Mouse (Mus musculus): ENCODE data around the gene Smurf1. TPM values are rescaled to one million over a fixed set of nuclear protein-coding genes. Genes with fewer than 3 reads are reported as not detected.

The Smurf1 gene
- polyA plus RNA-seq, 1 experiment from 2014 or later: 29.7 TPM

- ATAC-seq (replicated peaks): no peak
- Histone ChIP-seq H3K9ac (replicated peaks) (no peak overlapping the region), H3K4me1 (peaks cover 3% of the 10 kb centered on the region; the same call in 1 of the 2 replicates), H3K36me3 (no peaks in the 10 kb centered on the region), H3K27me3 (no peaks in the 10 kb centered on the region), H3K4me3 (no peak overlapping the region), H3K4me2 (replicated peaks) (no peak overlapping the region), H3K9me3 (no peaks in the 10 kb centered on the region), H3K27ac (replicated peaks) (no peak overlapping the region)
- 58% methylated on average over 11 of the region's 11 CpGs for WGBS
Observed at GRCm38 (mm10) chr5:144928856-144929713, 36.6 kb downstream of the Smurf1 start.

DNA sequence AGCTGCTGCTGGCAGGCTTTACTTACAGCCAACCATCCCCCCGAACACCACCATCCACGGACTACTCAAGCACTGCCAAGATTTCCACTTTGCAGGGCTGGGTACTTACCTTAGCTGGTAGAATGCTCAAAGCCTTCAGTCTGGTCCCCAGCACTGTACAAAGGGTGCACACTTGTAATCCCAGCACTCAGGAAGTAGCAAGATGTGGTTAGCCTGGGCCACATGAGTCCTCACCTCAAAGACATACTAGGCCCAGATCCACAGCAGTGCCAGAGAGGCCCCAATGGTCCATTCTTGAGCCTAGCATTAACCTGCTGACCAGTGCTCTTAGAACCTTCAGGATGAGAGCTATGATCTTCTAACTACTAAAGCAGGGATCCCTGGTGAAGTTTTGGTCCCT lies 39.4 kb downstream of the Smurf1 start:
- no peaks in the 10 kb centered on the region for H3K9me3 ChIP-seq
- H3K36me3 ChIP-seq: no peaks in the 10 kb centered on the region
- no peak for ATAC-seq (replicated peaks)
- 83% methylated on average over 2 of the region's 2 CpGs for WGBS
- no peaks in the 10 kb centered on the region for H3K27me3 ChIP-seq
- H3K9ac ChIP-seq (replicated peaks): no peak overlapping the region
- H3K4me3 ChIP-seq: no peak overlapping the region
- H3K27ac ChIP-seq (replicated peaks): no peak overlapping the region
- H3K4me2 ChIP-seq (replicated peaks): no peak overlapping the region
- H3K4me1 ChIP-seq: peaks cover 15% of the 10 kb centered on the region

GRCm38 (mm10) chr5:144923351-144923750 lies 42.3 kb downstream of the Smurf1 start:
- ATAC-seq (replicated peaks): no peak
- no peak overlapping the region for H3K9ac ChIP-seq (replicated peaks)

DNA sequence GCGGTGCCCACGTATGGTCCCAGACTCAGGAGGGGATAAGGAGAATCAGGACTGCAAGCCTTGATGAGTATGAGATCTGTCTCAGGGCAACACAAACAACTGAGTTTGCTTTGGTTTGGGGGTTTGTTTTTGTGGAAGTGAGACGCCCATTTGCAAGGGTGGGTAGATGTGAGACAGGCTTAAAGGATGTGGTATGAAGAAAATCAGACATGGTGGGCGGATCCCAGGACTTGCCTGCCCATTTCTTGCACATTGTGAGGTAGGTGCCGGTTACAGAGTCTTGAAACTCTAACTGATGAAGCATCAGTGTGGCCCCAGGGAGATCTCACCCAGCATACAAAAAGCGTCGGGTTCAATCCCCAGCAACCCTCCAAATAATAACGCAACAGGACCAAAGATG lies 45.9 kb downstream of the Smurf1 start:
- Histone ChIP-seq H3K36me3 (no peaks in the 10 kb centered on the region), H3K9me3 (no peaks in the 10 kb centered on the region), H3K4me1 (peaks cover 23% of the 10 kb centered on the region), H3K9ac (replicated peaks) (no peak overlapping the region), H3K27ac (replicated peaks) (no peak overlapping the region), H3K27me3 (no peaks in the 10 kb centered on the region), H3K4me3 (no peak overlapping the region), H3K4me2 (replicated peaks) (no peak overlapping the region)
- 92% methylated on average over 8 of the region's 8 CpGs for WGBS
- no peak for ATAC-seq (replicated peaks)

More at GRCm38 (mm10) chr5:144923351-144923750, 42.3 kb downstream of the Smurf1 start:
- no peak overlapping the region for H3K4me3 ChIP-seq
- no peak overlapping the region for H3K27ac ChIP-seq (replicated peaks)
- 38% methylated on average over 6 of the region's 6 CpGs for WGBS
- H3K4me2 ChIP-seq (replicated peaks): no peak overlapping the region
- H3K9me3 ChIP-seq: no peaks in the 10 kb centered on the region
- no peaks in the 10 kb centered on the region for H3K27me3 ChIP-seq
- H3K36me3 ChIP-seq: no peaks in the 10 kb centered on the region
- peaks cover 21% of the 10 kb centered on the region for H3K4me1 ChIP-seq

- Histone ChIP-seq H3K4me2 (replicated peaks) (no peak overlapping the region), H3K9me3 (no peaks in the 10 kb centered on the region), H3K27ac (replicated peaks) (no peak overlapping the region), H3K4me3 (no peak overlapping the region), H3K4me1 (peaks cover 29% of the 10 kb centered on the region), H3K27me3 (no peaks in the 10 kb centered on the region), H3K36me3 (no peaks in the 10 kb centered on the region), H3K9ac (replicated peaks) (no peak overlapping the region)
- ATAC-seq (replicated peaks): 0 out of 2 replicates have a peak, but pooled peaks have one; percentile 35
- 49% methylated on average over 9 of the region's 9 CpGs for WGBS
Observed at GRCm38 (mm10) chr5:144919194-144919593, 46.5 kb downstream of the Smurf1 start.

GRCm38 (mm10) chr5:144918204-144918603 lies 47.4 kb downstream of the Smurf1 start:
- ATAC-seq (replicated peaks): no peak
- no peaks in the 10 kb centered on the region for H3K27me3 ChIP-seq
- H3K4me2 ChIP-seq (replicated peaks): no peak overlapping the region
- H3K4me3 ChIP-seq: no peak overlapping the region
- no peak overlapping the region for H3K27ac ChIP-seq (replicated peaks)
- H3K9ac ChIP-seq (replicated peaks): no peak overlapping the region
- 81% methylated on average over 8 of the region's 8 CpGs for WGBS
- H3K36me3 ChIP-seq: no peaks in the 10 kb centered on the region
- H3K9me3 ChIP-seq: no peaks in the 10 kb centered on the region
- H3K4me1 ChIP-seq: peaks cover 29% of the 10 kb centered on the region

DNA sequence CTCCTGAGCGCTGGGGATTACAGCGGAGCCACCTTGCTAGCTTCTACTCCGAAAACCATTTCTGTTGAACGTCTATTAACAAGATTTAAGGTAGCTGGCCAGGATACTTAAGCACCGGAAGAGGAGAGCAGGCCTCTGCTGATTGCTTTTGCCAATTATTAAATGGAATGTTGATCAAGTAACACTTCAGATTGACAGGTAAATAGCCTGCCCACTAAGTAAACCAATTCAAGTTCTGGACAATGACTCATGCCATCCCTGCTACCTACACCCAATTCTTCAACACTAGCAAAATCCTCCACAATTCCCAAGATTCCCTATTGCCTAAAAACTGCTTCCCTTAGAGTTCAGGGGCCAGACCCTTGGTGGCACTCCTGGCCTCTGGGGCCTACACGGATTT lies 48.5 kb downstream of the Smurf1 start:
- H3K9ac ChIP-seq (replicated peaks): no peak overlapping the region
- H3K4me2 ChIP-seq (replicated peaks): no peak overlapping the region
- H3K27me3 ChIP-seq: no peaks in the 10 kb centered on the region
- H3K36me3 ChIP-seq: no peaks in the 10 kb centered on the region
- H3K4me3 ChIP-seq: no peak overlapping the region
- ATAC-seq (replicated peaks): no peak
- peaks cover 24% of the 10 kb centered on the region for H3K4me1 ChIP-seq
- WGBS: 91% methylated on average over 6 of the region's 6 CpGs
- H3K27ac ChIP-seq (replicated peaks): no peak overlapping the region
- H3K9me3 ChIP-seq: no peaks in the 10 kb centered on the region

DNA sequence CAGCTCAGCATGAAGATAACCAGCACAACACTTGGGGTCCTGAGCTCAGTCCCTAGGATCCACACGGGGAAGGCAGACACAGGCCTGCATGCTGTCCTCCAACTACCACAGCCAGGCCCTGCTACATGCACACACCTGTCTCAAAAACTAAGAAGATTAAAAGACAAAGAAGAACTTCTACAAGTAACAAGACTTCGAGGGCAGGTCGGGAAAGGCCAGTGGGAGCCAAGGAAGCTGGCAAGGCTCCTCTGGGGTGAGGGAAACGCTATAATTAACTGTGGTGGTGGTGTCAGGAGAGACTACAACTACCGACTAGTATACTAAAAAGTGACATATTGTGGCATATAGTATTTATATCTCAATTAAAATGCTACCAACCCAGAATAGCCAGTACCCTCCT lies 49.8 kb downstream of the Smurf1 start:
- no peak for ATAC-seq (replicated peaks)
- WGBS: 79% methylated on average over 5 of the region's 5 CpGs
- Histone ChIP-seq H3K4me1 (peaks cover 29% of the 10 kb centered on the region), H3K36me3 (no peaks in the 10 kb centered on the region), H3K9me3 (no peaks in the 10 kb centered on the region), H3K27ac (replicated peaks) (no peak overlapping the region), H3K4me2 (replicated peaks) (no peak overlapping the region), H3K4me3 (no peak overlapping the region), H3K9ac (replicated peaks) (no peak overlapping the region), H3K27me3 (no peaks in the 10 kb centered on the region)

GRCm38 (mm10) chr5:144914433-144914906 lies 51.2 kb downstream of the Smurf1 start:
- Histone ChIP-seq H3K4me1 (peaks cover 33% of the 10 kb centered on the region), H3K36me3 (no peaks in the 10 kb centered on the region), H3K27ac (replicated peaks) (no peak overlapping the region), H3K4me2 (replicated peaks) (no peak overlapping the region), H3K9ac (replicated peaks) (no peak overlapping the region), H3K9me3 (no peaks in the 10 kb centered on the region), H3K4me3 (no peak overlapping the region), H3K27me3 (no peaks in the 10 kb centered on the region)
- ATAC-seq (replicated peaks): no peak
- 51% methylated on average over 7 of the region's 7 CpGs for WGBS

- no peak overlapping the region for H3K27ac ChIP-seq (replicated peaks)
- ATAC-seq (replicated peaks): no peak
- H3K36me3 ChIP-seq: no peaks in the 10 kb centered on the region
- WGBS: 69% methylated on average over 16 of the region's 16 CpGs
- no peak overlapping the region for H3K4me3 ChIP-seq
- H3K4me1 ChIP-seq: peaks cover 28% of the 10 kb centered on the region
- H3K9ac ChIP-seq (replicated peaks): no peak overlapping the region
- H3K4me2 ChIP-seq (replicated peaks): no peak overlapping the region
- no peaks in the 10 kb centered on the region for H3K27me3 ChIP-seq
- H3K9me3 ChIP-seq: no peaks in the 10 kb centered on the region
Observed at GRCm38 (mm10) chr5:144913923-144914322, 51.7 kb downstream of the Smurf1 start.

GRCm38 (mm10) chr5:144913361-144913760 lies 52.3 kb downstream of the Smurf1 start:
- H3K9ac ChIP-seq (replicated peaks): no peak overlapping the region
- H3K4me1 ChIP-seq: peaks cover 25% of the 10 kb centered on the region
- no peaks in the 10 kb centered on the region for H3K9me3 ChIP-seq
- no peak overlapping the region for H3K4me2 ChIP-seq (replicated peaks)
- H3K27me3 ChIP-seq: no peaks in the 10 kb centered on the region
- no peak for ATAC-seq (replicated peaks)
- H3K27ac ChIP-seq (replicated peaks): no peak overlapping the region
- no peaks in the 10 kb centered on the region for H3K36me3 ChIP-seq
- 79% methylated on average over 5 of the region's 5 CpGs for WGBS
- H3K4me3 ChIP-seq: no peak overlapping the region

GRCm38 (mm10) chr5:144912519-144913310 lies 52.9 kb downstream of the Smurf1 start:
- H3K9ac ChIP-seq (replicated peaks): no peak overlapping the region
- no peaks in the 10 kb centered on the region for H3K9me3 ChIP-seq
- H3K4me3 ChIP-seq: no peak overlapping the region
- no peak overlapping the region for H3K27ac ChIP-seq (replicated peaks)
- no peaks in the 10 kb centered on the region for H3K36me3 ChIP-seq
- 38% methylated on average over 7 of the region's 7 CpGs for WGBS
- no peaks in the 10 kb centered on the region for H3K27me3 ChIP-seq
- no peak overlapping the region for H3K4me2 ChIP-seq (replicated peaks)
- ATAC-seq (replicated peaks): no peak
- H3K4me1 ChIP-seq: peaks cover 25% of the 10 kb centered on the region

Measured in forebrain, embryonic 15.5 days (tissue).